ENCODE assay signal across 19 mouse cellular contexts in the genomic region with DNA sequence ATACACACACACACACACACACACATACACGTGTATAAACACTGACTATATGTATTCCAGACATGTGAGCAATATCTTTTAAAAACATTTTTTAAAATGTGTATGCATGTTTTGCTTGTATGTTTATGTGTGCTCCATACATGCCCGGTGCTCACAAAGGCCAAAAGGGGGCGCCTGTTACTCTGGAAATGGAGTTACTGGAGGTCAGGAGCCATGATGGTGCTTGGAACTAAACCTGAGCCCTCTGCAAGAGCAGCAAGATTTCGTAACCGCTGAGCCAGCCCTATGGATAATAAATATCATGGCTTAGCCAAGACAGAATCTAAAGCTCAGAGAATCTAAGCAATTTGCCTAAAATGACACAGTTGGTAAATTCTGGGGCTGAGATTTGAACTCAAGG. TPM values are rescaled to one million over a fixed set of nuclear protein-coding genes. Genes with fewer than 3 reads are reported as not detected.
DNase-seq lines count a peak whose midpoint lies in the region; ATAC-seq and TF ChIP-seq lines count a peak whose summit lies in the region.
"Had no signal": no experiment of that assay in that cellular context is flagged by ENCODE, and none has a peak within 500 bp of the region (broad histone marks: within the 10 kb centered on the region; RNA-seq: fewer than 3 reads in every experiment).

No protein-coding gene starts in this region.

- no peak overlapping the region for H3K9ac ChIP-seq in liver, embryonic 14.5 days (replicated peaks)
- H3K9ac ChIP-seq in intestine, embryonic 14.5 days (ENCODE audit: low read length) = no peak overlapping the region
- no peak overlapping the region for H3K9ac ChIP-seq in stomach, postnatal 0 days (ENCODE audit: low read length)
- H3K9ac ChIP-seq: hindbrain, embryonic 14.5 days; limb, embryonic 15.5 days had no signal

- TF ChIP-seq EP300 in liver, embryonic 14.5 days (IDR thresholded peaks at IDR 0.05; ENCODE audit: low read depth) = no peak
- TF ChIP-seq EP300 in stomach, postnatal 0 days (optimal IDR thresholded peaks at IDR 0.05) = no peak

- peaks cover 14% of the 10 kb centered on the region; the same call in 1 of the 2 replicates for H3K4me1 ChIP-seq in kidney, adult 2 months (ENCODE audit: control insufficient read depth, insufficient read depth, low read length)
- H3K4me1 ChIP-seq in liver, embryonic 14.5 days (replicated peaks; ENCODE audit: control insufficient read depth in 2 of 2, insufficient read depth in 2 of 2, low read length in 1 of 2) = peaks cover 0 to 9% of the 10 kb centered on the region in 2 experiments; a peak in 1 of 4 replicates
- peaks cover 40% of the 10 kb centered on the region for H3K4me1 ChIP-seq in intestine, embryonic 14.5 days (replicated peaks; ENCODE audit: control insufficient read depth, insufficient read depth, low read length)
- peaks cover 5% of the 10 kb centered on the region for H3K4me1 ChIP-seq in stomach, postnatal 0 days (replicated peaks; ENCODE audit: control insufficient read depth, insufficient read depth)

- no peaks in the 10 kb centered on the region for H3K36me3 ChIP-seq in kidney, adult 2 months (ENCODE audit: control insufficient read depth, insufficient read depth, low read length)
- no peaks in the 10 kb centered on the region for H3K36me3 ChIP-seq in liver, embryonic 14.5 days (replicated peaks; ENCODE audit: control insufficient read depth, insufficient read depth, low read depth)
- no peaks in the 10 kb centered on the region for H3K36me3 ChIP-seq in intestine, embryonic 14.5 days (ENCODE audit: control insufficient read depth, insufficient read depth, low read length)
- no peaks in the 10 kb centered on the region for H3K36me3 ChIP-seq in stomach, postnatal 0 days (ENCODE audit: control insufficient read depth, insufficient read depth, low read length)
- H3K36me3 ChIP-seq: limb, embryonic 15.5 days had no signal

- 0 out of 2 replicates have a peak overlapping the region, but pooled peaks have one; percentile 12 for H3K4me3 ChIP-seq in kidney, adult 2 months (ENCODE audit: insufficient read depth, low read depth, low read length)
- no peak overlapping the region for H3K4me3 ChIP-seq in liver, embryonic 14.5 days (ENCODE audit: insufficient read depth in 1 of 2, low read depth in 2 of 2, low read length in 2 of 2)
- H3K4me3 ChIP-seq in intestine, embryonic 14.5 days (ENCODE audit: low read depth, low read length) = peak overlapping the region; percentile 43
- H3K4me3 ChIP-seq in stomach, postnatal 0 days (ENCODE audit: low read depth, low read length) = no peak overlapping the region
- H3K4me3 ChIP-seq: limb, embryonic 15.5 days had no signal

- no peaks in the 10 kb centered on the region for H3K9me3 ChIP-seq in liver, embryonic 14.5 days (ENCODE audit: control insufficient read depth, low read length)
- H3K9me3 ChIP-seq in intestine, embryonic 14.5 days (ENCODE audit: control insufficient read depth, low read length) = 0 out of 2 replicates have a peak, but pooled peaks cover 4% of the 10 kb centered on the region
- H3K9me3 ChIP-seq in stomach, postnatal 0 days (ENCODE audit: control insufficient read depth, low read length) = no peaks in the 10 kb centered on the region
- H3K9me3 ChIP-seq: limb, embryonic 15.5 days had no signal

- ATAC-seq in liver, embryonic 14.5 days (ENCODE audit: insufficient read depth) = no peak
- ATAC-seq in intestine, embryonic 14.5 days (replicated peaks; ENCODE audit: low FRiP score, low TSS enrichment, low read depth) = no peak
- ATAC-seq in stomach, postnatal 0 days (ENCODE audit: low FRiP score, low TSS enrichment) = no peak
- ATAC-seq: forebrain, embryonic 14.5 days had no signal

- TF ChIP-seq POLR2A in kidney, adult 2 months (IDR thresholded peaks at IDR 0.05; ENCODE audit: low read depth, low read length) = no peak

- TF ChIP-seq CTCF in kidney, adult 2 months (conservative IDR thresholded peaks at IDR 0.05; ENCODE audit: insufficient read depth, insufficient read length, low read depth, low read length) = no peak; the same call in 1 of the 2 replicates
- TF ChIP-seq CTCF in liver, embryonic 14.5 days (IDR thresholded peaks at IDR 0.05; ENCODE audit: low read depth) = 0 out of 2 replicates have a peak, but pooled peaks have one; percentile 9
- TF ChIP-seq CTCF in stomach, postnatal 0 days (IDR thresholded peaks at IDR 0.05; ENCODE audit: low read depth) = peak; percentile 42

- no peak overlapping the region for H3K4me2 ChIP-seq in liver, embryonic 14.5 days (ENCODE audit: low read depth)
- peak overlapping the region; percentile 44 for H3K4me2 ChIP-seq in intestine, embryonic 14.5 days (ENCODE audit: low read length)
- H3K4me2 ChIP-seq in stomach, postnatal 0 days (replicated peaks; ENCODE audit: low read depth) = peak overlapping the region; percentile 46; the same call in 1 of the 2 replicates
- H3K4me2 ChIP-seq: heart, embryonic 11.5 days; hindbrain, embryonic 14.5 days had no signal

- H3K27ac ChIP-seq in kidney, adult 2 months (ENCODE audit: insufficient read depth, low read depth, low read length) = no peak overlapping the region
- H3K27ac ChIP-seq in liver, embryonic 14.5 days = no peak overlapping the region
- peak overlapping the region; percentile 22; the same call in 1 of the 2 replicates for H3K27ac ChIP-seq in intestine, embryonic 14.5 days (ENCODE audit: low read depth)
- no peak overlapping the region for H3K27ac ChIP-seq in stomach, postnatal 0 days (replicated peaks)
- H3K27ac ChIP-seq: hindbrain, embryonic 14.5 days had no signal

- no peak for DNase-seq in kidney, adult 2 months
- DNase-seq in kidney, adult 9 months = no peak
- no peak for DNase-seq in liver, embryonic 14.5 days (ENCODE audit: low read depth in 3 of 3, low spot score in 3 of 3)
- no peak for DNase-seq in liver
- DNase-seq in intestine, embryonic 14.5 days (ENCODE audit: low spot score) = no peak
- DNase-seq in stomach, postnatal 0 days (ENCODE audit: low spot score) = no peak
- no peak for DNase-seq in thymus, adult 18-20 months
- no peak for DNase-seq in thymus, postnatal 10 days (ENCODE audit: low spot score in 2 of 2)
- DNase-seq: cerebellum, adult 9-11 months; gastrocnemius, postnatal 36 days; kidney, adult 8-10 months; midbrain, embryonic 14.5 days; right cerebral cortex, adult 18-20 months; thymus, postnatal 36 days had no signal

- no peaks in the 10 kb centered on the region; the same call in 1 of the 2 replicates for H3K27me3 ChIP-seq in kidney, adult 2 months (replicated peaks; ENCODE audit: control insufficient read depth, insufficient read depth, low read length)
- no peaks in the 10 kb centered on the region for H3K27me3 ChIP-seq in liver, embryonic 14.5 days (ENCODE audit: control insufficient read depth, insufficient read depth, low read length)
- no peaks in the 10 kb centered on the region for H3K27me3 ChIP-seq in intestine, embryonic 14.5 days (replicated peaks; ENCODE audit: control insufficient read depth, insufficient read depth, low read length)
- H3K27me3 ChIP-seq in stomach, postnatal 0 days (ENCODE audit: control insufficient read depth, insufficient read depth, low read length) = no peaks in the 10 kb centered on the region
- H3K27me3 ChIP-seq: CH12.LX; limb, embryonic 15.5 days had no signal

- 85% methylated on average over 5 of the region's 5 CpGs for WGBS in kidney, adult 2 months
- WGBS in liver, embryonic 14.5 days (ENCODE audit: insufficient replicate concordance) = 69% methylated on average over 5 of the region's 5 CpGs
- 78% methylated on average over 5 of the region's 5 CpGs for WGBS in intestine, embryonic 14.5 days
- WGBS in stomach, postnatal 0 days = 80% methylated on average over 5 of the region's 5 CpGs

RNA-seq across cellular contexts. Expression of gene Dnmbp, which starts 52.7 kb away (rescaled TPM):
- polyA plus RNA-seq in kidney, adult 2 months (2012; rRNA removed) = 13.9 and 15.5 TPM in 2 replicates
- polyA plus RNA-seq in liver, embryonic 14.5 days (2012; rRNA removed) = 2.1 and 2.2 TPM in 2 replicates
- polyA plus RNA-seq in liver, embryonic 14.5 days (2014; fragmentation: Nextera tagmentation; extraction: Ambion mirVana) = 1.3 and 1.5 TPM in 2 replicates
- 37.5 and 37.7 TPM in 2 replicates for polyA plus RNA-seq in intestine, embryonic 14.5 days (2014; fragmentation: Nextera tagmentation; extraction: Ambion mirVana)
- 14.2 and 14.6 TPM in 2 replicates for polyA plus RNA-seq in stomach, postnatal 0 days (2015; fragmentation: Nextera tagmentation; extraction: Ambion mirVana)

Comparison
In these comparisons a context has a peak if more than half of its experiments do, and no peak if none do; other contexts are left out.
1. H3K4me3 ChIP-seq: peak in kidney, adult 2 months (single experiment) and intestine, embryonic 14.5 days (single experiment); none in liver, embryonic 14.5 days (0 of 2) and stomach, postnatal 0 days (single experiment).